Mouse (Mus musculus) heart, embryonic 15.5 days (tissue): ENCODE data around the gene Trex2. TPM values are rescaled to one million over a fixed set of nuclear protein-coding genes. Genes with fewer than 3 reads are reported as not detected.
A peak's percentile ranks its signal among the peaks of the same experiment; 100 is the strongest.
"Not testable (repeated sequence)": the region's sequence is repeated elsewhere in the genome, so short reads cannot be mapped to it uniquely, and the experiment has no call there.

Experiments used
- ATAC-seq: fragments of 200-750 bp; cut with Nextera tagmentation; replicated peaks from 2 replicates; pipeline ENCODE4 v1.8.0; 2017; ENCODE audit warnings: low read depth, moderate TSS enrichment; ENCODE audit not compliant: insufficient number of reproducible peaks, insufficient read depth, low FRiP score
- H3K27ac ChIP-seq: fragments of 300-500 bp; sonication (generic); 2 replicates; pipeline ENCODE4 v1.5.1; 2015; ENCODE audit warnings: mild to moderate bottlenecking, inconsistent platforms
- H3K27me3 ChIP-seq: fragments of 300-500 bp; sonication (generic); 2 replicates; pipeline ENCODE4 v1.6.1; 2015; ENCODE audit warnings: inconsistent platforms
- H3K36me3 ChIP-seq: fragments of 300-500 bp; sonication (generic); 2 replicates; pipeline ENCODE4 v1.6.1; 2015; ENCODE audit warnings: mild to moderate bottlenecking, inconsistent platforms
- H3K4me1 ChIP-seq: fragments of 300-500 bp; sonication (generic); replicated peaks from 2 replicates; pipeline ENCODE4 v1.6.1; 2015; ENCODE audit warnings: inconsistent platforms
- H3K4me2 ChIP-seq: fragments of 300-500 bp; sonication (generic); 2 replicates; pipeline ENCODE4 v1.6.1; 2015; ENCODE audit warnings: inconsistent platforms, mild to moderate bottlenecking, moderate library complexity
- H3K4me3 ChIP-seq: fragments of 300-500 bp; sonication (generic); 2 replicates; pipeline ENCODE4 v1.5.1; 2015; ENCODE audit warnings: mild to moderate bottlenecking, inconsistent platforms
- H3K9ac ChIP-seq: fragments of 300-500 bp; sonication (generic); 2 replicates; pipeline ENCODE4 v1.6.1; 2015; ENCODE audit warnings: mild to moderate bottlenecking, inconsistent platforms
- H3K9me3 ChIP-seq: fragments of 300-500 bp; sonication (generic); replicated peaks from 2 replicates; pipeline ENCODE4 v1.6.1; 2016; ENCODE audit warnings: inconsistent platforms
- WGBS: fragments of 180-500 bp; shearing (Covaris S2); methylation state at CpG from one replicate; pipeline ENCODE4 v1.1.7; 2015; ENCODE audit warnings: mixed read lengths; 5-methylcytosine and 5-hydroxymethylcytosine counted together
- polyA plus RNA-seq: library from polyadenylated mRNA; unstranded; fragments of >200 nt; fragmentation: Nextera tagmentation; extraction: Ambion mirVana; gene quantifications from 2 replicates; pipeline ENCODE4 v1.2.1, GENCODE M21; 2015

The Trex2 gene
- polyA plus RNA-seq, 1 experiment from 2014 or later = not detected

DNA sequence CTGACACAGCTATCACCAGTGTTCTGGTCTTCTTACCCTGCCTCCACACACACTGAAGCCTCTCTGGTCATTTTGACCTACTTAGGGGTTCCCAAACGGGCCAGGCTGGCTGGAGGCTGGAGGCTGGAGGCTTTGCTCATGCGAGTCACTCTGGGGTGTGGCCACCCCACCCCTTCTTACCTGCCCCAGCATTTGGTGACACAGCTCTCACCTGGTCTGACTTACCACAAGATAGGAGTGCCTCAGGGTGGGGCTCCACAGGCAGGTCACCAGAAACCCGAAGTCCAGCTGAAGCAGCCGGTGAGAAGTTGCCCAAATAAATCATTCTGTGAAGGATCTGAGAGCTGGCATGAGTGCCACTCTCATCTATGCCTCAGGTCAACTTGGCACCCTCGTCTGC is 2.3 kb downstream of the Trex2 start:
- Histone ChIP-seq H3K27ac (no peak overlapping the region), H3K9ac (no peak overlapping the region), H3K4me2 (no peak overlapping the region), H3K4me1 (no peaks in the 10 kb centered on the region), H3K4me3 (no peak overlapping the region), H3K36me3 (no peaks in the 10 kb centered on the region), H3K9me3 (no peaks in the 10 kb centered on the region), H3K27me3 (no peaks in the 10 kb centered on the region)
- ATAC-seq = no peak
- 61% methylated on average over 5 of the region's 5 CpGs for WGBS

DNA sequence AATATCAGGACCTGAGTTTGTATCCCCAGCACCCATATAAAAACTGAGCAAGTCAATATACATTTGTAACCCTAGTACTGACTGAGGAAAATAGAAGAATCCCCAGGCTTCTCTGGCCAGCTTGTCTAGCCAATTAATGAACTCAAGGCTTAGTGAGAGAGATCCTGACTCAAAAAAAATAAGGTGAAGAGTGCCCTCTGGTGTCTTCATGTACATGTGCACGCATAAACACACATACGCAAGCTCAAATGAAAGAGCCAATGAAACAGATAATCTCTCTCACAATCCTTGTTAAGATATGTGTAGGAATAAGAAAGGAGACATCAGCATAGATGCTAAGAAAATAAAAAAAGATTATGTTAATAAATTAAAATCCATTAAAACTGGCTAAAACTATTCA is 5.1 kb downstream of the Trex2 start:
- ATAC-seq = no peak
- no peak overlapping the region for H3K4me2 ChIP-seq
- no peaks in the 10 kb centered on the region for H3K4me1 ChIP-seq
- H3K27ac ChIP-seq = no peak overlapping the region
- H3K9me3 ChIP-seq = no peaks in the 10 kb centered on the region
- H3K9ac ChIP-seq = no peak overlapping the region
- no peaks in the 10 kb centered on the region for H3K27me3 ChIP-seq
- H3K36me3 ChIP-seq = no peaks in the 10 kb centered on the region
- no peak overlapping the region for H3K4me3 ChIP-seq
- 72% methylated on average over 2 of the region's 2 CpGs for WGBS

DNA sequence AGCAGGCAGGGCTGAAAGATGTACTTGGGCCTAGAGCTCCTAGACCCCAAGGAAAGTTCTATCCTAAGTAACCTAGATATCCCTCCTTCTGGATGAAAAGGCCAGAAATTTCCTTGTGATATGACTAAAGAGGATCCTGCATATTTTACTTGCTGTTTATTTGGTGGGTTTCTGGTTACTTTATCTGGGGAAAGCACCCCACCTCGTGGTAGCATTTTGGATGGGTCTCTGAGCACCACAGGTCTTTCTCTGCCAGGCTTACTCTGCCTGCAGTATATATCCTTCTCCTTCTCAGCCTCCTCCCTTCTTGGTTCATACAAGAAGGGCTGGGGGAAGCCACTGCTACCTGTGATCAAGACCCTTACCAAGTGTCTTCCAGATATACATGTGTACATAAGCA is 22.4 kb downstream of the Trex2 start:
- no peak for ATAC-seq
- Histone ChIP-seq H3K4me1 (no peaks in the 10 kb centered on the region), H3K4me3 (no peak overlapping the region), H3K36me3 (no peaks in the 10 kb centered on the region), H3K9me3 (no peaks in the 10 kb centered on the region), H3K4me2 (no peak overlapping the region), H3K27me3 (peaks cover 12% of the 10 kb centered on the region), H3K27ac (no peak overlapping the region), H3K9ac (no peak overlapping the region)
- WGBS = 12% methylated on average over 1 of the region's 1 CpGs

DNA sequence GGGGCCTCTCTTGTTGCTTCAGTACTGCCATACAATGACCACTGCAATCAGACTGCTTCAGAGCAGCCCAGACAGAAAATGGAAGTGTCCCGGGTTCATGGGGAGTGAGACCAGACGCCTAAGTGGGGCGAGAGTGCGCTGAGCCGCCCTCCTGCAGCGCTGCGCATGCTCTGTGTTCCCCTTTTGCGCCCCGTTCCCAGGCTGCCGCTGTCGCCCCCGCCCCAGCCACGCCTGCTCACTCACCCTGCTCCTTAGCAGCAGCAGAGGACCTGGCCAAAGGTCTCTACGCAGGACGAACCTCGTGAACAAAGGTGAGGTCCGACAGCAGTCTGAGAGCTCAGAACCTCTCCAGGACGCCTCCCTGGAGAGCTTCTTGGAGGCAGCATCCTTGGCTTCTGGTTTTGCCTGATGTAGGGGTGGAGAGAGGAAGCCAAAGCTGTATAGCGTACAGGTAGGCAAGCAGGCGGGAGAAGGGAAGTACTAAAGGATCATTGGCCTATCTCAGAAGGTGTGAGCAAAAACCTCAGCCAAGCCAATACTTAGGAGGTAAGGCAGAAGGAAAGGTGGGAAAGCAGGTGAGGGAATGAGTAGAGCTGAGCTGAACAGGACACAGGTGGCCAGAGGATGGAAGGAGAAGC is 24.1 kb downstream of the Trex2 start, which contains the start of gene Zfp92:
Gene Zfp92, plus strand, starts transcription at position 217 of the 638 bp plus-strand sequence.
- no peak within 1 kb of the TSS for H3K9ac ChIP-seq
- ATAC-seq = no peak
- H3K4me3 ChIP-seq = peak within 1 kb of the TSS; percentile 35
- WGBS = 16% methylated on average over 20 of the region's 20 CpGs
- peaks cover 12% of the 10 kb centered on the region for H3K27me3 ChIP-seq
- H3K4me1 ChIP-seq = no peaks in the 10 kb centered on the region
- no peaks in the 10 kb centered on the region for H3K36me3 ChIP-seq
- H3K27ac ChIP-seq = no peak within 1 kb of the TSS
- peaks cover 3% of the 10 kb centered on the region; the same call in 1 of the 2 replicates for H3K9me3 ChIP-seq
- peak within 1 kb of the TSS; percentile 61 for H3K4me2 ChIP-seq

DNA sequence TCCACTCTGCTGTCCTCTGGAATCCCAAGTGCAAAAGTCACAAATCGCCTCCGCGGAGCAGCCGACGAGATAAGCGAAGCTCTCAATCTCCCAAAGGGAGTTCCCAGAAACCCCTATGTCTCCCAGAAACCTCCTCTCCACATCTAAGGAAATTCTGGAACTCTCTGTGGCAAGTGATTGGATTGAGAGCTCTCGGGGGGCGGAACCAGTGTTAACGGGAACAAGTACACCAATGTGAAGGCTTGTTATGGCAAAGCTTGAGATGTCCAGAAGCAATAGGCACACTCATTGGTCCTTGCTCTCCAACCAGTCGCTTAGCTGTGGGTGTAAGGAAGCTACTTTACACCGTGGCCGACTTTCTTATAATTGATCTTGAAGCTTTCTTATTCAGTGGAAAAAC is 33.5 kb downstream of the Trex2 start:
- Histone ChIP-seq H3K4me1 (no peaks in the 10 kb centered on the region), H3K4me3 (no peak overlapping the region), H3K4me2 (no peak overlapping the region), H3K9me3 (no peaks in the 10 kb centered on the region), H3K27me3 (no peaks in the 10 kb centered on the region), H3K36me3 (no peaks in the 10 kb centered on the region), H3K27ac (no peak overlapping the region), H3K9ac (no peak overlapping the region)
- no peak for ATAC-seq
- 85% methylated on average over 12 of the region's 12 CpGs for WGBS

DNA sequence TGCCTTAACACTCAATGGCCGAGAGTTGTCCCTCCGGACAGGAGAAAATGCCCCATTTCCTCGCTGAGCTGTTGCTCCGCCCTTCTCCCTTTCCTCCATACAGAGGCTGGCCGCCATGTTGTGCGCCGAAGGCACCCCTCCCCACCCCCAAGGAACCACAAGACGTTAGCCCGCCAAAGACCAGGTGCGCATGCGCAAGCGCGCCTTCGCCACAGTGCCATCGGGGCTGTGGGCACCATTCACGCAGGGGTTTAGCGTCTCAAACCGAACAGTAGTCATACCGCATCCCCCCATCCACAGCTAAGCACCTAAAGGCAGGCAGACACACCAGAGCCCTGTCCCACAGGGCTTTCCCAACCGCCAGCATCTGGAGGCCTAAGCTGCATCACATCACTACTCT is 34.2 kb downstream of the Trex2 start:
- 81% methylated on average over 20 of the region's 20 CpGs for whole genome bisulfite sequencing
- H3K27ac ChIP-seq = no peak overlapping the region
- no peak overlapping the region for H3K4me3 ChIP-seq
- no peaks in the 10 kb centered on the region for H3K27me3 ChIP-seq
- H3K9me3 ChIP-seq = no peaks in the 10 kb centered on the region
- H3K36me3 ChIP-seq = no peaks in the 10 kb centered on the region
- no peak overlapping the region for H3K4me2 ChIP-seq
- H3K9ac ChIP-seq = no peak overlapping the region
- H3K4me1 ChIP-seq = no peaks in the 10 kb centered on the region
- no peak for ATAC-seq

DNA sequence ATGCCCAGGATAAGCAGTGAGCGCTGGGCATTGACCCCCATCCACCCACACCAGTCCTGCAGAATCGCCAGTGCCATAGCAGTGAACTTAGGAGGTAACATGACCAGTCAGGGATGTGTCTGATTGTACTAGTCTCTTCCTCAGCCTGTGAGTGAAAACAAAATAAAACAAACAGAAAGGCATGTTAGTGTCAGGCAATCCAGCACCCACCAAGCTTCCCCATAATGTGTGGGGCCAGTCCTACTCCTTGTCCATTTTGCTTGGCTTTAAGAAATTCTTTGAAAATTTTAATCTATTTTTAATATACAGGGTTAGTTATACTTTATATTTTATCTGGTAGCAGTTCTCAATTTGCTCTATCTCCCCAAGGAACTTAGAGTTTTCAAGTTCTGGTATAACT is 36.5 kb downstream of the Trex2 start, which contains the start of gene Gm18336:
Gene Gm18336, minus strand, starts transcription at position 101 of the 400 bp plus-strand sequence.
- ATAC-seq, H3K27ac ChIP-seq, H3K4me2 ChIP-seq, H3K4me1 ChIP-seq, H3K36me3 ChIP-seq, H3K27me3 ChIP-seq, H3K9me3 ChIP-seq, H3K9ac ChIP-seq, H3K4me3 ChIP-seq: not testable (repeated sequence)
- WGBS = 64% methylated on average over 2 of the region's 2 CpGs

DNA sequence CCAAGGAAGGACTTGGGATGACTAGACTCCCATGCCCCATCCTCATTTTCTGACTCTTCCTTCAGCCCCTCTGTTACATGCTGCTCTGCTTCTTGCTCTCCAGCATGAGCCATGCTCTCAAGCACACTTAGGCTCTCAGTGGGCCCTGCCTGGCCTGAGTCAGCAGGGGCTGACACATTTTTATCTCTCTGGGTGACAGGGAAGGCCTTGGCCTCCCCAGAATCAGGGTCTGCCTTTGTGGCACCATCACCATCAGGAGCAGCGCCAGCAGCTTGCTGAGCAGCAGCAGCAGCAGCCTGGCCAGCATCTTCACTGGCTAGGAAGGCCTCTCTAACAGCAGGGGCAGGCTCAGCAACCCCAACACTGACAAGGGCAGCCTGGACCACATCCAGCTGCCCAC is 38.7 kb downstream of the Trex2 start:
- no peak overlapping the region for H3K27ac ChIP-seq
- no peak overlapping the region for H3K4me2 ChIP-seq
- no peaks in the 10 kb centered on the region for H3K4me1 ChIP-seq
- H3K9me3 ChIP-seq = no peaks in the 10 kb centered on the region
- no peak overlapping the region for H3K4me3 ChIP-seq
- WGBS = 75% methylated on average over 1 of the region's 1 CpGs
- no peaks in the 10 kb centered on the region for H3K36me3 ChIP-seq
- no peaks in the 10 kb centered on the region for H3K27me3 ChIP-seq
- no peak for ATAC-seq
- no peak overlapping the region for H3K9ac ChIP-seq

DNA sequence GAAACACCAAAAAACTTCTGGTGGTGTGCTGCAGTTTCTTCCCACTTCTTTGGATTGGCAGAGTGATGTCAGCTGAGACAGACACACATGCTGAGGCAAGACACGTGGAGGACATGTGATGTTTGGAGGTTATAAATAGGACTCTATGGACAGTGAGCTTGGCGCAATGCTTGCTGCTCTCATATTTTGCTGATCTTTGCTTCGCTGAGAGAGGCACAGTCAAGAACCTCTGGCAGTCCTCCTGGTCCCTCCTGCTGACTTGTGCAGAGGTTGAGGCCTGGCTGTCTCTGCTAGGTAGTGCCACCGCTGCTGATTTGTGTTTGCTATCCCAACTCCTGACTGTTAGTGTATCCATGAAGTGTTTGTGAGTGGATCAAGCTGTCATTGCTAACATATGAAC is 43.7 kb downstream of the Trex2 start:
- Histone ChIP-seq H3K9ac (no peak overlapping the region), H3K4me3 (no peak overlapping the region), H3K36me3 (no peaks in the 10 kb centered on the region), H3K9me3 (no peaks in the 10 kb centered on the region), H3K4me1 (no peaks in the 10 kb centered on the region), H3K4me2 (no peak overlapping the region), H3K27me3 (no peaks in the 10 kb centered on the region), H3K27ac (no peak overlapping the region)
- ATAC-seq = no peak
- 58% methylated on average over 4 of the region's 4 CpGs for WGBS

DNA sequence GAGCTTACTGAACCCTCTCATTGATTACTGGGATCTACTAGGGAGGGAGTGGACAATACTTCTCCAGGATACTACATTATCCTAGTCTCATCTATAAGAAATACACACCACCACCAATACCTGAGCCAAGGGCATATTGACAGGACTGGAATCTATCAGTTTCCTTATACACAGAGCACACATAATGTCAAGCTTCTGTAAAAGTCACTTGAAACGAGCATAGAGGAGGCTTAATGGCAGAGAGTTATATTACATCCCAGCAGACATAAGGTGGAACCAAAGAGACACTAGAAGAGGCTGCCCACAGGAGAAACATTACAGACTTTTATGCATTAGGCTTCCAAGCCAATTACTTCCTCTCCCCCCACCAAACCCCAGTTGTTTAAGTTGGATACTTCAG is 50.2 kb downstream of the Trex2 start:
- no peaks in the 10 kb centered on the region for H3K9me3 ChIP-seq
- H3K36me3 ChIP-seq = no peaks in the 10 kb centered on the region
- H3K9ac ChIP-seq = no peak overlapping the region
- no peaks in the 10 kb centered on the region for H3K27me3 ChIP-seq
- no peak overlapping the region for H3K27ac ChIP-seq
- ATAC-seq = no peak
- WGBS = 37% methylated on average over 1 of the region's 1 CpGs
- H3K4me1 ChIP-seq = no peaks in the 10 kb centered on the region
- no peak overlapping the region for H3K4me2 ChIP-seq
- H3K4me3 ChIP-seq = no peak overlapping the region

DNA sequence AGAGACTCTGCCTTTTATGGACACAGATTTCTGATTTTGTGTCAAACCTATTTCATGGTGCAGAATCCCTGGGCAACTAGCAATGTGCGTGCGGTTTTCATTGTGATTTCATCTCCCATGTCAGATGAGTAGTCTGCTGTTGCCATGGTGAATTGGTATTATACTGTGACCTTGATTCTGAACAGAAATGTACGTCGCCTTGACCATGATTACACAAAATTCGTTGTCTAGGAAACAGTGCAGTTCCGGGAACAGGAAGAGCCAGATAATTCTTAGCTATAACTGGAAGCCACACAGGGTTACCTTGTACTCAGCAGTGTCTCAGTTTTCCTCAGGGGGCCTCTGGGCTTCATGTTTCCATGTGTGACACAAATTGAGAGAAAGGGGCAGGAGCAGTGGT is 50.7 kb downstream of the Trex2 start:
- no peak for ATAC-seq
- Histone ChIP-seq H3K4me3 (no peak overlapping the region), H3K27me3 (no peaks in the 10 kb centered on the region), H3K9ac (no peak overlapping the region), H3K4me2 (no peak overlapping the region), H3K36me3 (no peaks in the 10 kb centered on the region), H3K9me3 (no peaks in the 10 kb centered on the region), H3K27ac (no peak overlapping the region), H3K4me1 (no peaks in the 10 kb centered on the region)
- WGBS = 63% methylated on average over 6 of the region's 6 CpGs
